Mouse (Mus musculus) heart, embryonic 13.5 days (tissue): Measurements from ENCODE around the gene Prpf19. TPM values are rescaled to one million over a fixed set of nuclear protein-coding genes. Genes with fewer than 3 reads are reported as not detected.

Experiments
- polyA plus RNA-seq: library from polyadenylated mRNA; unstranded; fragments of >200 nt; fragmentation: Nextera tagmentation; extraction: Ambion mirVana; gene quantifications from 2 replicates; pipeline ENCODE4 v1.2.1, GENCODE M21; 2015

Gene Prpf19
- polyA plus RNA-seq, 1 experiment from 2014 or later, result 30.3 TPM

Other genes with a start within 250 kb of the Prpf19 start
- not detected in 2 replicates for gene Pga5, start 217.2 kb upstream of the Prpf19 start, polyA plus RNA-seq
- 28.4 and 30.3 TPM in 2 replicates for gene Vps37c, start 206.5 kb upstream of the Prpf19 start, polyA plus RNA-seq
- 0.71 TPM in 2 replicates for gene Cd5, start 156.2 kb upstream of the Prpf19 start, polyA plus RNA-seq
- 0.09 and 0.14 TPM in 2 replicates for gene Cd6, start 65.2 kb upstream of the Prpf19 start, polyA plus RNA-seq
- gene Slc15a3, start 55.5 kb upstream of the Prpf19 start, polyA plus RNA-seq, result 0.29 and 0.39 TPM in 2 replicates
- 51.4 and 52.4 TPM in 2 replicates for gene Tmem132a, start 25.3 kb upstream of the Prpf19 start, polyA plus RNA-seq
- gene Tmem109, start 13.2 kb upstream of the Prpf19 start, polyA plus RNA-seq, result 84.7 and 87.1 TPM in 2 replicates
- gene Zp1, start 25.4 kb downstream of the Prpf19 start, polyA plus RNA-seq, result 0.08 TPM in 1 of 2 replicates, not detected in the other
- 0.11 TPM in 1 of 2 replicates, not detected in the other for gene Ptgdr2, start 41.9 kb downstream of the Prpf19 start, polyA plus RNA-seq
- 18.8 and 19.9 TPM in 2 replicates for gene Ccdc86, start 54.0 kb downstream of the Prpf19 start, polyA plus RNA-seq
- gene Ms4a10, start 79.4 kb downstream of the Prpf19 start, polyA plus RNA-seq, result 0.15 TPM in 1 of 2 replicates, not detected in the other
- gene Ms4a15, start 98.0 kb downstream of the Prpf19 start, polyA plus RNA-seq, result not detected in 2 replicates
- not detected in 2 replicates for gene Ms4a18, start 122.8 kb downstream of the Prpf19 start, polyA plus RNA-seq
- gene Ms4a8a, start 185.9 kb downstream of the Prpf19 start, polyA plus RNA-seq, result 0.21 TPM in 1 of 2 replicates, not detected in the other
- not detected in 2 replicates for gene 1700017D01Rik, start 235.6 kb downstream of the Prpf19 start, polyA plus RNA-seq